Comparison of ENCODE assay signal across 16 mouse cellular contexts in the genomic region with DNA sequence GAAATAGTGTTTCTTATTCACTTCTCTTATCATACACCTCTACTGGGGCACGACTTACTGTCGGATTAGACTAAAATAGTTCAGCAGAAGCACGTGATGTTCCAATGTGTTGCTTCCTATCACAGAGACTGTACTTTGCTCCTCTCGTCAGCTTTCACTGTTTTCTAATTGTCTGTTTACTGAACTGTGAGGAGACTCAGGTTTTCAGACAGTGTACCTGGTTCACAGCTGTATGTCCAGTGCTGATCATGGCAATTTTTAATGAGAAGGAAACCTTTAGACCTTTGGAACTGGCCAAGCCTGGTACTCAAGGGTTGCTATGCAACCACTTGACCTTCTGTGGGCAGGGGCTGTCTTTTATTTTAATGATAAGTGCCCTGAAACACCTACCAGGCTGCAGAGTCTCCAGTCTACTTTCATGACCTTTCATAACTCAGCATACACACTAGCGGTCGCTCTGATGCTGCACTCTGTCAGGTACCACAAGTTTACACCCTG.
DNase-seq lines count a peak whose midpoint lies in the region; ATAC-seq and TF ChIP-seq lines count a peak whose summit lies in the region.
"Had no signal": no experiment of that assay in that cellular context is flagged by ENCODE, and none has a peak within 500 bp of the region (broad histone marks: within the 10 kb centered on the region; RNA-seq: fewer than 3 reads in every experiment).

No protein-coding gene starts in this region.

- H3K27me3 ChIP-seq in liver, embryonic 12.5 days (replicated peaks) = no peaks in the 10 kb centered on the region
- no peaks in the 10 kb centered on the region for H3K27me3 ChIP-seq in liver, embryonic 11.5 days (replicated peaks; ENCODE audit: control insufficient read depth, insufficient read depth, low read length)
- H3K27me3 ChIP-seq in heart, postnatal 0 days (ENCODE audit: control insufficient read depth, insufficient read depth, low read length) = no peaks in the 10 kb centered on the region
- no peaks in the 10 kb centered on the region for H3K27me3 ChIP-seq in liver, embryonic 15.5 days
- H3K27me3 ChIP-seq: embryonic facial prominence, embryonic 15.5 days; limb, embryonic 15.5 days; midbrain, embryonic 15.5 days; stomach, embryonic 15.5 days had no signal

- peaks cover 17% of the 10 kb centered on the region for H3K4me1 ChIP-seq in liver, embryonic 12.5 days
- H3K4me1 ChIP-seq in liver, embryonic 11.5 days (replicated peaks; ENCODE audit: control insufficient read depth, insufficient read depth, low read length) = peaks cover 4% of the 10 kb centered on the region; the same call in 1 of the 2 replicates
- H3K4me1 ChIP-seq in heart, postnatal 0 days (ENCODE audit: control insufficient read depth, insufficient read depth) = peaks cover 29% of the 10 kb centered on the region
- peaks cover 17% of the 10 kb centered on the region for H3K4me1 ChIP-seq in liver, embryonic 15.5 days (replicated peaks)
- H3K4me1 ChIP-seq: midbrain, embryonic 15.5 days had no signal

- ATAC-seq in liver, embryonic 12.5 days = peak; percentile 43
- no peak for ATAC-seq in liver, embryonic 11.5 days (replicated peaks; ENCODE audit: low FRiP score)
- ATAC-seq in heart, postnatal 0 days (ENCODE audit: insufficient read depth, low read depth) = peak; percentile 66
- peak; percentile 57 for ATAC-seq in liver, embryonic 15.5 days (ENCODE audit: insufficient read depth)
- ATAC-seq: forebrain, postnatal 0 days; hindbrain, postnatal 0 days; midbrain, embryonic 15.5 days had no signal

- H3K4me3 ChIP-seq in liver, embryonic 12.5 days = no peak overlapping the region
- H3K4me3 ChIP-seq in liver, embryonic 11.5 days (ENCODE audit: low read depth, low read length) = no peak overlapping the region
- no peak overlapping the region for H3K4me3 ChIP-seq in heart, postnatal 0 days (ENCODE audit: low read depth, low read length)
- no peak overlapping the region for H3K4me3 ChIP-seq in liver, embryonic 15.5 days (replicated peaks)
- H3K4me3 ChIP-seq: embryonic facial prominence, embryonic 15.5 days; limb, embryonic 15.5 days; midbrain, embryonic 15.5 days; stomach, embryonic 15.5 days had no signal

- no peak overlapping the region for H3K9ac ChIP-seq in liver, embryonic 12.5 days
- no peak overlapping the region for H3K9ac ChIP-seq in liver, embryonic 11.5 days (ENCODE audit: low read depth, low read length)
- no peak overlapping the region for H3K9ac ChIP-seq in heart, postnatal 0 days (replicated peaks; ENCODE audit: low read depth, low read length)
- no peak overlapping the region for H3K9ac ChIP-seq in liver, embryonic 15.5 days
- H3K9ac ChIP-seq: embryonic facial prominence, embryonic 15.5 days; forebrain, postnatal 0 days; limb, embryonic 15.5 days; midbrain, embryonic 15.5 days; stomach, embryonic 15.5 days had no signal

- H3K9me3 ChIP-seq in liver, embryonic 12.5 days (replicated peaks) = no peaks in the 10 kb centered on the region
- no peaks in the 10 kb centered on the region for H3K9me3 ChIP-seq in liver, embryonic 11.5 days (ENCODE audit: control insufficient read depth, low read length)
- H3K9me3 ChIP-seq in heart, postnatal 0 days (replicated peaks; ENCODE audit: control insufficient read depth, low read length) = no peaks in the 10 kb centered on the region
- H3K9me3 ChIP-seq in liver, embryonic 15.5 days (replicated peaks) = no peaks in the 10 kb centered on the region
- H3K9me3 ChIP-seq: embryonic facial prominence, embryonic 15.5 days; limb, embryonic 15.5 days; midbrain, embryonic 15.5 days; stomach, embryonic 15.5 days had no signal

- TF ChIP-seq CTCF in heart, postnatal 0 days (IDR thresholded peaks at IDR 0.05; ENCODE audit: low read depth) = no peak

- 0 out of 2 replicates have a peak, but pooled peaks have one; percentile 20 for TF ChIP-seq EP300 in heart, postnatal 0 days (IDR thresholded peaks at IDR 0.05; ENCODE audit: low read depth)

- DNase-seq in liver, embryonic 11.5 days (ENCODE audit: low spot score) = no peak
- DNase-seq in heart, postnatal 0 days (ENCODE audit: low spot score) = peak; percentile 65
- DNase-seq in kidney, adult 8-10 months = peak; percentile 63 to 90
- DNase-seq in neural tube, embryonic 10.5 days (ENCODE audit: extremely low spot score, low spot score) = no peak
- no peak for DNase-seq in ovary, adult 18-20 months (ENCODE audit: low spot score)
- DNase-seq: adrenal gland, postnatal 10 days; cerebellum, postnatal 36 days; forebrain, postnatal 0 days; right cerebral cortex, postnatal 4 days had no signal

- no peaks in the 10 kb centered on the region for H3K36me3 ChIP-seq in liver, embryonic 12.5 days
- no peaks in the 10 kb centered on the region for H3K36me3 ChIP-seq in liver, embryonic 11.5 days (ENCODE audit: control insufficient read depth, insufficient read depth, low read length)
- no peaks in the 10 kb centered on the region for H3K36me3 ChIP-seq in heart, postnatal 0 days (replicated peaks; ENCODE audit: control insufficient read depth, insufficient read depth, low read length)
- H3K36me3 ChIP-seq in liver, embryonic 15.5 days (replicated peaks) = no peaks in the 10 kb centered on the region
- H3K36me3 ChIP-seq: embryonic facial prominence, embryonic 15.5 days; limb, embryonic 15.5 days; midbrain, embryonic 15.5 days; stomach, embryonic 15.5 days had no signal

- no peak overlapping the region for H3K27ac ChIP-seq in liver, embryonic 12.5 days
- H3K27ac ChIP-seq in liver, embryonic 11.5 days (ENCODE audit: low read depth, low read length) = no peak overlapping the region
- peak overlapping the region; percentile 84 for H3K27ac ChIP-seq in heart, postnatal 0 days (ENCODE audit: low read depth)
- H3K27ac ChIP-seq in liver, embryonic 15.5 days (replicated peaks) = peak overlapping the region; percentile 48; the same call in 1 of the 2 replicates
- H3K27ac ChIP-seq: embryonic facial prominence, embryonic 15.5 days; hindbrain, postnatal 0 days; limb, embryonic 15.5 days; midbrain, embryonic 15.5 days; stomach, embryonic 15.5 days had no signal

- no peak overlapping the region for H3K4me2 ChIP-seq in liver, embryonic 12.5 days
- no peak overlapping the region for H3K4me2 ChIP-seq in liver, embryonic 11.5 days
- no peak overlapping the region for H3K4me2 ChIP-seq in heart, postnatal 0 days (ENCODE audit: low read depth, low read length)
- H3K4me2 ChIP-seq in liver, embryonic 15.5 days = no peak overlapping the region
- H3K4me2 ChIP-seq: embryonic facial prominence, embryonic 15.5 days; limb, embryonic 15.5 days; midbrain, embryonic 15.5 days; stomach, embryonic 15.5 days had no signal

- 66% methylated on average over 6 of the region's 6 CpGs for WGBS in liver, embryonic 12.5 days (ENCODE audit: insufficient replicate concordance)
- 65% methylated on average over 6 of the region's 6 CpGs for WGBS in liver, embryonic 11.5 days
- WGBS in heart, postnatal 0 days = 23% methylated on average over 6 of the region's 6 CpGs
- WGBS in liver, embryonic 15.5 days (ENCODE audit: insufficient replicate concordance) = 65% methylated on average over 6 of the region's 6 CpGs

Comparison
In these comparisons a context has a peak if more than half of its experiments do, and no peak if none do; other contexts are left out.
1. H3K27ac ChIP-seq: peak in heart, postnatal 0 days (single experiment) and liver, embryonic 15.5 days (single experiment); none in liver, embryonic 12.5 days (single experiment) and liver, embryonic 11.5 days (single experiment).
2. DNase-seq: peak in heart, postnatal 0 days (single experiment) and kidney, adult 8-10 months (2 of 2); none in liver, embryonic 11.5 days (single experiment), neural tube, embryonic 10.5 days (single experiment) and ovary, adult 18-20 months (single experiment).